Mouse (Mus musculus) left cerebral cortex, postnatal 10 days (tissue): ENCODE data around the gene Pjvk. TPM values are rescaled to one million over a fixed set of nuclear protein-coding genes. Genes with fewer than 3 reads are reported as not detected.

Source experiments
- DNase-seq, 2 experiments: peaks; one replicate each; pipeline ENCODE4 v3.0.0; 2021 to 2022; ENCODE audit warnings: low spot score in 2 of 2, mixed read lengths in 1 of 2; ENCODE audit errors: extremely low spot score in 1 of 2
- intact Hi-C: fragments of 180-260 bp; cut with DNase I; formaldehyde crosslinking; loops from one replicate; pipeline ENCODE4 v1.15.1; 2025
- total RNA-seq, 2 experiments: library from RNA; stranded (reverse); gene quantifications; 2 replicates each; pipeline ENCODE4 v1.2.3; 2021

Pjvk gene
- total RNA-seq, 2 experiments from 2014 or later: 0.71 to 0.75 TPM

GRCm38 (mm10) chr2:76658551-76658950 is 10.3 kb downstream of the Pjvk start:
- peak in 1 of 2 experiments; percentile 30 for DNase-seq
- intact Hi-C loops: no loop called here

- no peak for DNase-seq
- intact Hi-C loops: no loop called here
Measured at GRCm38 (mm10) chr2:76659419-76659818, 11.1 kb downstream of the Pjvk start.

- intact Hi-C loops: no loop called here
- DNase-seq: no peak
Measured at GRCm38 (mm10) chr2:76665531-76665930, 17.3 kb downstream of the Pjvk start.

- intact Hi-C loops: no loop called here
- DNase-seq: no peak
Measured at GRCm38 (mm10) chr2:76667200-76667599, 18.9 kb downstream of the Pjvk start.

GRCm38 (mm10) chr2:76671641-76672040 is 23.4 kb downstream of the Pjvk start:
- intact Hi-C loops: no loop called here

GRCm38 (mm10) chr2:76672134-76672745 is 24.0 kb downstream of the Pjvk start:
- intact Hi-C loops: no loop called here
- DNase-seq: no peak

More at GRCm38 (mm10) chr2:76671641-76672040, 23.4 kb downstream of the Pjvk start:
- DNase-seq: no peak

GRCm38 (mm10) chr2:76672966-76673392 is 24.7 kb downstream of the Pjvk start, which contains the start of gene Fkbp7:
Gene Fkbp7 (minus strand): TSS chr2:76673116.
- DNase-seq: peak; percentile 81 to 92
- intact Hi-C loops: no loop called here

- intact Hi-C loops: no loop called here
- DNase-seq: peak in 1 of 2 experiments; percentile 67
Measured at GRCm38 (mm10) chr2:76673472-76674081, 25.3 kb downstream of the Pjvk start.

GRCm38 (mm10) chr2:76674725-76675427 is 26.6 kb downstream of the Pjvk start, which contains the start of gene Plekha3:
Gene Plekha3 (plus strand): TSS chr2:76675281.
- intact Hi-C loops: no loop called here

GRCm38 (mm10) chr2:76675451-76675850 is 27.2 kb downstream of the Pjvk start:
- intact Hi-C loops: no loop called here
- DNase-seq: peak in 1 of 2 experiments; percentile 54

More at GRCm38 (mm10) chr2:76674725-76675427, 26.6 kb downstream of the Pjvk start, which contains the start of gene Plekha3:
- peak; percentile 72 to 91 for DNase-seq

- intact Hi-C loops: no loop called here
Measured at GRCm38 (mm10) chr2:76675949-76676348, 27.7 kb downstream of the Pjvk start.

GRCm38 (mm10) chr2:76676401-76677226 is 28.3 kb downstream of the Pjvk start:
- DNase-seq: no peak
- intact Hi-C loops: no loop called here

More at GRCm38 (mm10) chr2:76675949-76676348, 27.7 kb downstream of the Pjvk start:
- no peak for DNase-seq

- no peak for DNase-seq
- intact Hi-C loops: no loop called here
Measured at GRCm38 (mm10) chr2:76682301-76682700, 34.0 kb downstream of the Pjvk start.

- intact Hi-C loops: no loop called here
- no peak for DNase-seq
Measured at GRCm38 (mm10) chr2:76686986-76687385, 38.7 kb downstream of the Pjvk start.

- DNase-seq: no peak
- intact Hi-C loops: no loop called here
Measured at GRCm38 (mm10) chr2:76687608-76688007, 39.3 kb downstream of the Pjvk start.

- intact Hi-C loops: no loop called here
- DNase-seq: no peak
Measured at GRCm38 (mm10) chr2:76688162-76688561, 39.9 kb downstream of the Pjvk start.

- intact Hi-C loops: no loop called here
- peak in 1 of 2 experiments; percentile 56 for DNase-seq
Measured at GRCm38 (mm10) chr2:76690436-76691204, 42.3 kb downstream of the Pjvk start.

GRCm38 (mm10) chr2:76693765-76694164 is 45.5 kb downstream of the Pjvk start:
- intact Hi-C loops: no loop called here
- DNase-seq: no peak
